Mouse (Mus musculus) MEL (cell line): ENCODE results near the gene Pik3r3. TPM values are rescaled to one million over a fixed set of nuclear protein-coding genes. Genes with fewer than 3 reads are reported as not detected.

Experiments used
- DNase-seq: peaks from one replicate; pipeline ENCODE4 v3.0.0; 2011; ENCODE audit warnings: low read depth, low spot score
- H3K27ac ChIP-seq: 2 replicates; pipeline ENCODE4 v1.5.1; 2012; ENCODE audit warnings: low read depth, mild to moderate bottlenecking, control low read depth, low read length, moderate library complexity; ENCODE audit not compliant: control insufficient read depth
- H3K27me3 ChIP-seq, 2 experiments: fragments of 150-350 bp in 1 of 2; sonication (generic) in 1 of 2; 2 replicates each; pipeline ENCODE4 v1.6.1; 2012; ENCODE audit warnings: low read length in 2 of 2, mild to moderate bottlenecking in 2 of 2, improper control_type of control experiment in 1 of 2, moderate library complexity in 1 of 2; ENCODE audit not compliant: insufficient read depth in 2 of 2, control insufficient read depth in 1 of 2
- H3K36me3 ChIP-seq, 2 experiments: 2 replicates each; pipeline ENCODE4 v1.6.1; 2012 to 2014; ENCODE audit warnings: low read length in 2 of 2, improper control_type of control experiment in 1 of 2, inconsistent platforms in 1 of 2, mild to moderate bottlenecking in 1 of 2; ENCODE audit not compliant: insufficient read depth in 2 of 2, control insufficient read depth in 1 of 2
- H3K4me1 ChIP-seq, 2 experiments: fragments of 150-350 bp in 1 of 2; sonication (generic) in 1 of 2; 2 replicates each; pipeline ENCODE4 v1.6.1; 2012; ENCODE audit warnings: low read length in 2 of 2, improper control_type of control experiment in 1 of 2, mild to moderate bottlenecking in 1 of 2; ENCODE audit not compliant: insufficient read depth in 2 of 2, control insufficient read depth in 1 of 2
- H3K4me3 ChIP-seq, 2 experiments: fragments of 150-350 bp in 1 of 2; sonication (generic) in 1 of 2; 2 replicates each; pipeline ENCODE4 v1.5.1; 2012; ENCODE audit warnings: low read depth in 2 of 2, low read length in 2 of 2, mild to moderate bottlenecking in 2 of 2, moderate library complexity in 2 of 2, control low read depth in 1 of 2, improper control_type of control experiment in 1 of 2; ENCODE audit not compliant: control insufficient read depth in 1 of 2, insufficient read depth in 1 of 2
- H3K79me2 ChIP-seq: 2 replicates; pipeline ENCODE4 v1.6.1; 2012; ENCODE audit warnings: mild to moderate bottlenecking, low read length, moderate library complexity; ENCODE audit not compliant: control insufficient read depth, poor library complexity, insufficient read depth
- H3K9ac ChIP-seq: 2 replicates; pipeline ENCODE4 v1.6.1; 2012; ENCODE audit warnings: low read depth, mild to moderate bottlenecking, control low read depth, low read length, moderate library complexity; ENCODE audit not compliant: control insufficient read depth, poor library complexity, severe bottlenecking
- H3K9me3 ChIP-seq: fragments of 150-350 bp; sonication (generic); replicated peaks from 2 replicates; pipeline ENCODE4 v1.6.1; 2012; ENCODE audit warnings: mild to moderate bottlenecking, low read length, improper control_type of control experiment, moderate library complexity; ENCODE audit not compliant: insufficient read depth
- BHLHE40 ChIP-seq: IDR thresholded peaks from 2 replicates; pipeline ENCODE4 v1.6.1; 2012; ENCODE audit warnings: low read depth, mild to moderate bottlenecking, inconsistent platforms, low read length, improper control_type of control experiment, borderline replicate concordance
- CHD1 ChIP-seq: IDR thresholded peaks from 2 replicates; pipeline ENCODE4 v1.6.1; 2012; ENCODE audit warnings: low read depth, mild to moderate bottlenecking, inconsistent platforms, low read length, improper control_type of control experiment
- CHD2 ChIP-seq: IDR thresholded peaks from 2 replicates; pipeline ENCODE4 v1.6.1; 2011; ENCODE audit warnings: low read length, improper control_type of control experiment
- CTCF ChIP-seq, 3 experiments: IDR thresholded peaks in 2 of 3; conservative IDR thresholded peaks in 1 of 3; 2 replicates each; pipeline ENCODE4 v1.5.1; 2011 to 2012; ENCODE audit warnings: low read length in 3 of 3, low read depth in 2 of 3, mild to moderate bottlenecking in 2 of 3, improper control_type of control experiment in 1 of 3, inconsistent platforms in 1 of 3, mixed read lengths in 1 of 3, moderate library complexity in 1 of 3; ENCODE audit not compliant: control insufficient read depth in 1 of 3, insufficient read depth in 1 of 3, poor library complexity in 1 of 3, severe bottlenecking in 1 of 3
- EP300 ChIP-seq, 2 experiments: IDR thresholded peaks; 2 replicates each; pipeline ENCODE4 v1.6.1; 2011; ENCODE audit warnings: improper control_type of control experiment in 2 of 2, low read length in 2 of 2, low read depth in 1 of 2, mild to moderate bottlenecking in 1 of 2
- ETS1 ChIP-seq: IDR thresholded peaks from 2 replicates; pipeline ENCODE4 v1.6.1; 2012; ENCODE audit warnings: low read depth, mild to moderate bottlenecking, inconsistent platforms, low read length, improper control_type of control experiment, moderate library complexity
- GATA1 ChIP-seq: IDR thresholded peaks from 2 replicates; pipeline ENCODE4 v1.6.1; 2011; ENCODE audit warnings: low read depth, low read length, improper control_type of control experiment
- HCFC1 ChIP-seq: IDR thresholded peaks from 2 replicates; pipeline ENCODE4 v1.6.1; 2012; ENCODE audit warnings: low read depth, mild to moderate bottlenecking, inconsistent platforms, low read length, improper control_type of control experiment, moderate library complexity
- KAT2A ChIP-seq: conservative IDR thresholded peaks from 2 replicates; pipeline ENCODE4 v1.6.1; 2012; ENCODE audit warnings: low read depth, low read length, improper control_type of control experiment, inconsistent platforms
- MAFK ChIP-seq: IDR thresholded peaks from 2 replicates; pipeline ENCODE4 v1.6.1; 2011; ENCODE audit warnings: low read depth, mild to moderate bottlenecking, low read length, improper control_type of control experiment, borderline replicate concordance
- MAX ChIP-seq: IDR thresholded peaks from 2 replicates; pipeline ENCODE4 v1.6.1; 2011; ENCODE audit warnings: low read length, improper control_type of control experiment
- MXI1 ChIP-seq: IDR thresholded peaks from 2 replicates; pipeline ENCODE4 v1.6.1; 2011; ENCODE audit warnings: mild to moderate bottlenecking, low read depth, low read length, improper control_type of control experiment
- POLR2A ChIP-seq, 2 experiments: IDR thresholded peaks; 2 replicates each; pipeline ENCODE4 v1.6.1; 2011 to 2012; ENCODE audit warnings: low read length in 2 of 2, mild to moderate bottlenecking in 2 of 2, control low read depth in 1 of 2, improper control_type of control experiment in 1 of 2, low read depth in 1 of 2, moderate library complexity in 1 of 2; ENCODE audit not compliant: control insufficient read depth in 1 of 2, insufficient read depth in 1 of 2, poor library complexity in 1 of 2
- POLR2AphosphoS5 ChIP-seq: IDR thresholded peaks from 2 replicates; pipeline ENCODE4 v1.6.1; 2012; ENCODE audit warnings: low read depth, borderline replicate concordance, mild to moderate bottlenecking, inconsistent platforms, low read length, moderate library complexity, mixed read lengths
- RCOR1 ChIP-seq: IDR thresholded peaks from 2 replicates; pipeline ENCODE4 v1.6.1; 2012; ENCODE audit warnings: low read depth, mild to moderate bottlenecking, inconsistent platforms, low read length, improper control_type of control experiment
- SMC3 ChIP-seq: IDR thresholded peaks from 2 replicates; pipeline ENCODE4 v1.6.1; 2011; ENCODE audit warnings: low read depth, low read length, improper control_type of control experiment
- TAL1 ChIP-seq: IDR thresholded peaks from 2 replicates; pipeline ENCODE4 v1.6.1; 2012; ENCODE audit warnings: mild to moderate bottlenecking, inconsistent platforms, low read length, moderate library complexity, mixed read lengths
- TBP ChIP-seq: IDR thresholded peaks from 2 replicates; pipeline ENCODE4 v1.8.0; 2011; ENCODE audit warnings: low read depth, low read length, improper control_type of control experiment
- TCF12 ChIP-seq: IDR thresholded peaks from 2 replicates; pipeline ENCODE4 v1.6.1; 2014; ENCODE audit warnings: low read depth, mild to moderate bottlenecking, inconsistent platforms, low read length, improper control_type of control experiment, moderate library complexity
- USF1 ChIP-seq: IDR thresholded peaks from 2 replicates; pipeline ENCODE4 v1.6.1; 2014; ENCODE audit warnings: low read depth, mild to moderate bottlenecking, inconsistent platforms, low read length, improper control_type of control experiment, moderate library complexity
- ZC3H11A ChIP-seq: IDR thresholded peaks from 2 replicates; pipeline ENCODE4 v1.6.1; 2012; ENCODE audit warnings: low read depth, mild to moderate bottlenecking, inconsistent platforms, low read length, improper control_type of control experiment
- ZMIZ1 ChIP-seq: IDR thresholded peaks from 2 replicates; pipeline ENCODE4 v1.6.1; 2012; ENCODE audit warnings: low read depth, mild to moderate bottlenecking, inconsistent platforms, low read length, improper control_type of control experiment, moderate library complexity
- ZNF384 ChIP-seq: IDR thresholded peaks from 2 replicates; pipeline ENCODE4 v1.6.1; 2012; ENCODE audit warnings: low read depth, mild to moderate bottlenecking, inconsistent platforms, low read length, improper control_type of control experiment
- polyA plus RNA-seq, 2 experiments: library from polyadenylated mRNA; stranded (reverse) in 1 of 2; unstranded in 1 of 2; fragments of >175 nt in 1 of 2; fragments of >200 nt in 1 of 2; gene quantifications; 2 replicates each; pipeline versions ENCODE4 v1.2.1 to v1.2.4; 2012; ENCODE audit warnings: low replicate concordance in 2 of 2, low read depth in 1 of 2; ENCODE audit not compliant: insufficient read length in 2 of 2, insufficient read depth in 1 of 2, missing spikeins in 1 of 2
- total RNA-seq: library from RNA; depleted of rRNA; stranded (reverse); fragments of 300-350 nt; gene quantifications from 2 replicates; pipeline ENCODE4 v1.2.3, GENCODE M21; 2012

Gene Pik3r3
- total and polyA plus RNA-seq, 3 experiments: 2.1 to 2.5 TPM; not detected in 1

DNA sequence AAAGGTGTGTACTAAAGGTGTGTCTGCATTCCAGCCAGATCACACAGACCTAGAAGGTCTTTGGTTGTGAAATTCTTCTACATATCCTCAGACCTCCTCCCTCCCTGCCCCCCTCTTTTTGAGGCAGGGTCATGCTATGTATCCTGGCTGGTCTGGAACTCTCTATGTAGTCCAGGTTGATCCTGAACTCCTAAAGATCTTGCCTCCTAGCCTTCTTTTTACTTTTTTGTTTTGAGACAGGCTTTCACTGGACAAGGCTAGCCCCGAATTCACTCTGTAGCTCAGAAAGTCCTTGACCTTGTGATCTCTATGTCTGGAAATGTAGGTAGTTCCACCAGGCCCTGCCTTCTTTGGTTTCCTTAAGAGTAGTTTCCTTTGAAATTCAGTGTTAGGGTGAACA, 12.5 kb upstream of the Pik3r3 start:
- Histone ChIP-seq H3K4me3 (no peak overlapping the region), H3K36me3 (peaks cover 0 to 11% of the 10 kb centered on the region in 2 experiments; a peak in 2 of 4 replicates), H3K9ac (no peak overlapping the region), H3K79me2 (no peaks in the 10 kb centered on the region), H3K9me3 (no peaks in the 10 kb centered on the region), H3K4me1 (peaks cover 0 to 3% of the 10 kb centered on the region in 2 experiments; a peak in 2 of 4 replicates), H3K27me3 (no peaks in the 10 kb centered on the region), H3K27ac (no peak overlapping the region)
- TF ChIP-seq ETS1: no peak
- TF ChIP-seq ZNF384: no peak
- TF ChIP-seq USF1: no peak
- TF ChIP-seq CHD2: no peak
- no peak for TF ChIP-seq ZMIZ1
- TF ChIP-seq GATA1: no peak
- TF ChIP-seq POLR2A (IDR thresholded peaks at IDR 0.05; ENCODE audit: control insufficient read depth in 1 of 2, insufficient read depth in 1 of 2, low read depth in 1 of 2, low read length in 2 of 2, poor library complexity in 1 of 2): no peak
- no peak for DNase-seq

GRCm38 (mm10) chr4:116215895-116216605, 5.4 kb upstream of the Pik3r3 start:
- no peak overlapping the region for H3K27ac ChIP-seq
- H3K27me3 ChIP-seq: no peaks in the 10 kb centered on the region
- no peaks in the 10 kb centered on the region for H3K9me3 ChIP-seq
- no peak overlapping the region for H3K4me3 ChIP-seq
- no peak for DNase-seq
- peaks cover 7 to 8% of the 10 kb centered on the region in 2 experiments for H3K4me1 ChIP-seq
- TF ChIP-seq MXI1 (no peak), TAL1 (no peak), ZNF384 (peak; percentile 85), ZC3H11A (no peak), MAFK (no peak), TBP (no peak), EP300 (IDR thresholded peaks at IDR 0.05; ENCODE audit: low read depth in 1 of 2, low read length in 2 of 2) (no peak), RCOR1 (no peak), HCFC1 (no peak), TCF12 (no peak), KAT2A (no peak), MAX (no peak), ZMIZ1 (no peak), BHLHE40 (no peak), CTCF (IDR thresholded peaks at IDR 0.05 in 2 of 3, conservative IDR thresholded peaks at IDR 0.05 in 1 of 3; ENCODE audit: control insufficient read depth in 1 of 3, insufficient read depth in 1 of 3, low read depth in 2 of 3, low read length in 3 of 3, poor library complexity in 1 of 3, severe bottlenecking in 1 of 3) (peak in 1 of 3 experiments; percentile 26; a peak in 1 of 6 replicates), SMC3 (peak; percentile 14; the same call in 1 of the 2 replicates), POLR2AphosphoS5 (no peak), CHD1 (no peak), GATA1 (no peak)
- no peak overlapping the region for H3K9ac ChIP-seq
- H3K36me3 ChIP-seq: peaks cover 0 to 16% of the 10 kb centered on the region in 2 experiments; a peak in 2 of 4 replicates
- peaks cover 4% of the 10 kb centered on the region; the same call in 1 of the 2 replicates for H3K79me2 ChIP-seq
